Mouse (Mus musculus): ENCODE results near the gene Adgrg4. TPM values are rescaled to one million over a fixed set of nuclear protein-coding genes. Genes with fewer than 3 reads are reported as not detected.

Adgrg4 gene
- not detected in 2 replicates for polyA plus RNA-seq (2015; fragmentation: Nextera tagmentation; extraction: Ambion mirVana)

GRCm38 (mm10) chrX:56869863-56870262, at the start of gene Adgrg4:
TSS of gene Adgrg4 (plus strand) at chrX:56870163.
- WGBS, result 88% methylated on average over 2 of the region's 2 CpGs
- no peaks in the 10 kb centered on the region for H3K9me3 ChIP-seq
- H3K4me3 ChIP-seq, result no peak within 1 kb of the TSS
- no peak within 1 kb of the TSS for H3K4me2 ChIP-seq
- no peak within 1 kb of the TSS for H3K27ac ChIP-seq (replicated peaks)
- no peak for ATAC-seq (ENCODE audit: low FRiP score, low read depth)
- no peaks in the 10 kb centered on the region for H3K4me1 ChIP-seq (replicated peaks)
- H3K36me3 ChIP-seq, result no peaks in the 10 kb centered on the region
- no peak within 1 kb of the TSS for H3K9ac ChIP-seq
- H3K27me3 ChIP-seq, result no peaks in the 10 kb centered on the region

GRCm38 (mm10) chrX:56821765-56822603, 48.0 kb upstream of the Adgrg4 start, which contains the start of gene Map7d3:
TSS of gene Map7d3 (minus strand) at chrX:56822326.
- H3K36me3 ChIP-seq, result no peaks in the 10 kb centered on the region
- H3K4me3 ChIP-seq, result peak within 1 kb of the TSS; percentile 41
- H3K9me3 ChIP-seq, result no peaks in the 10 kb centered on the region
- H3K27me3 ChIP-seq, result no peaks in the 10 kb centered on the region
- no peak within 1 kb of the TSS for H3K27ac ChIP-seq (replicated peaks)
- peak within 1 kb of the TSS; percentile 25; the same call in 1 of the 2 replicates for H3K9ac ChIP-seq
- H3K4me1 ChIP-seq (replicated peaks), result no peaks in the 10 kb centered on the region
- H3K4me2 ChIP-seq, result peak within 1 kb of the TSS; percentile 71
- peak; percentile 72 for ATAC-seq (ENCODE audit: low FRiP score, low read depth)
- 19% methylated on average over 35 of the region's 35 CpGs for WGBS

DNA sequence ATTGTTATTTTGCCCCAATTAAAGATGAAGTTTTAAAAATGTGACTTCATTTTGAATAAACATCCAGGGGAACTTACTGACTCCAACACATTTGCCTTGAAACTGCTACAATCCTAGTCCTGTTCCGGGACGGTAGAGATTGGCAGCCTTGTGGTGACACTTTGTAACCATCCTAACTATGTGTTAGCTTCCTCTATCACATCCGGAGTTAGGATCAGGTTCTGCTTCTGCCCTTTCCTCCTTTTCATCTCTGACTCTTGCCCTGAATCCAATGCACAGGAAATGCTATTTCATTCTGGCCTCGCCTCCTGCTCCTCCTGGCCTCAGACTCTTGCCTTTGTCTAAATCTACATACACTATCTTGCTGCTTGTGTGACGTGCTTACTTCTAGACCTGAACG, 42.5 kb upstream of the Adgrg4 start:
- no peak overlapping the region for H3K4me2 ChIP-seq
- no peaks in the 10 kb centered on the region for H3K27me3 ChIP-seq
- H3K27ac ChIP-seq (replicated peaks), result no peak overlapping the region
- H3K9ac ChIP-seq, result no peak overlapping the region
- ATAC-seq (ENCODE audit: low FRiP score, low read depth), result no peak
- WGBS, result 82% methylated on average over 6 of the region's 6 CpGs
- H3K36me3 ChIP-seq, result no peaks in the 10 kb centered on the region
- no peak overlapping the region for H3K4me3 ChIP-seq
- H3K4me1 ChIP-seq (replicated peaks), result no peaks in the 10 kb centered on the region
- no peaks in the 10 kb centered on the region for H3K9me3 ChIP-seq

DNA sequence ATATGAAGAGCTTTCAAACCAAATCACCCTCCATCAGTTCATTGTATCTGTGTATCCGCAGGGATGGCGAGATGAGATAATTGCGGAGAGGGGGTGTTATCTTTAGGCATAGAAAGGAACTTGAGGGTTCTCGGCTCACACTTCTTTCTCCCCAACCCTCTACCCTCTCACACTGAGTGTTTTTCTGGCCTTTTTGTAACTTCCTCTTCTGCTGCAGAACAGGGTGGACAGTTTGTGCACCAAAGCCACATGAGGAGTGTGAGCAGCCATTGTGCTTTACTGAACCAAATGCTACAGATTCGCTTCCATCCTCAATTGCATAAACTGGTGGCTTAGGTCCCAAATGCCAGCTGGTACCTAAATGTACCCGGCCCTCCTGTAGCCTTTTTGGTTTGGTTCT, 34.1 kb upstream of the Adgrg4 start:
- H3K9me3 ChIP-seq, result no peaks in the 10 kb centered on the region
- no peaks in the 10 kb centered on the region for H3K36me3 ChIP-seq
- no peaks in the 10 kb centered on the region for H3K27me3 ChIP-seq
- H3K4me2 ChIP-seq, result no peak overlapping the region
- no peak overlapping the region for H3K9ac ChIP-seq
- H3K4me1 ChIP-seq (replicated peaks), result no peaks in the 10 kb centered on the region
- ATAC-seq (ENCODE audit: low FRiP score, low read depth), result no peak
- WGBS, result 94% methylated on average over 6 of the region's 6 CpGs
- H3K4me3 ChIP-seq, result no peak overlapping the region
- no peak overlapping the region for H3K27ac ChIP-seq (replicated peaks)

- Histone ChIP-seq H3K36me3 (no peaks in the 10 kb centered on the region), H3K27me3 (no peaks in the 10 kb centered on the region), H3K4me3 (no peak overlapping the region), H3K9ac (no peak overlapping the region), H3K9me3 (no peaks in the 10 kb centered on the region), H3K27ac (replicated peaks) (no peak overlapping the region), H3K4me2 (no peak overlapping the region), H3K4me1 (replicated peaks) (no peaks in the 10 kb centered on the region)
- ATAC-seq (ENCODE audit: low FRiP score, low read depth), result no peak
These were observed 30.6 kb upstream of the Adgrg4 start for GRCm38 (mm10) chrX:56839369-56839768.

GRCm38 (mm10) chrX:56841255-56841654, 28.7 kb upstream of the Adgrg4 start:
- no peak overlapping the region for H3K4me3 ChIP-seq
- no peak for ATAC-seq (ENCODE audit: low FRiP score, low read depth)
- WGBS, result 61% methylated on average over 5 of the region's 5 CpGs

DNA sequence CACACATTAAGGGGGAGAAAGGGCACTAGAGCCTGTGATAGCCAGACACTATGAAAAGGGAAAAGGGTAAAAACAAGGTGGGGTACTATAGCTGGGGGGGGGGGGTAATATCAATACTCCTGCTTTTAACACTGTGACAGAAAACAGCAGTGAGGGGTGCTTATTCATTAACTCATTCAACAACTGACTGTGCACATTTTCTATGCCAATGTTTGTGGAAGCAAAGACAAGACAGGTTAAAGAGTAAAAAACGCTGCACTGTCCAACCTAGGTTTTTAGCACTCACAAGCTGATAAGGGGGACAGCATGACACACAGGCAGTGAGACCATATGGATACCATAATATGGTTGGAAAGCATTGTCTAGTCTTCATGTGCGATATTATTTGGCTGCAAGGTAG, 142.9 kb downstream of the Adgrg4 start:
- no peaks in the 10 kb centered on the region for H3K9me3 ChIP-seq
- H3K4me2 ChIP-seq, result no peak overlapping the region
- H3K4me1 ChIP-seq (replicated peaks), result no peaks in the 10 kb centered on the region
- no peak overlapping the region for H3K4me3 ChIP-seq
- no peaks in the 10 kb centered on the region for H3K36me3 ChIP-seq
- WGBS, result 76% methylated on average over 2 of the region's 2 CpGs
- H3K27me3 ChIP-seq, result no peaks in the 10 kb centered on the region
- H3K9ac ChIP-seq, result no peak overlapping the region
- ATAC-seq (ENCODE audit: low FRiP score, low read depth), result no peak
- no peak overlapping the region for H3K27ac ChIP-seq (replicated peaks)

More at GRCm38 (mm10) chrX:56841255-56841654, 28.7 kb upstream of the Adgrg4 start:
- no peaks in the 10 kb centered on the region for H3K9me3 ChIP-seq
- no peak overlapping the region for H3K9ac ChIP-seq
- H3K4me2 ChIP-seq, result no peak overlapping the region
- no peaks in the 10 kb centered on the region for H3K4me1 ChIP-seq (replicated peaks)
- no peaks in the 10 kb centered on the region for H3K27me3 ChIP-seq
- no peak overlapping the region for H3K27ac ChIP-seq (replicated peaks)
- no peaks in the 10 kb centered on the region for H3K36me3 ChIP-seq

- WGBS, result 83% methylated on average over 5 of the region's 5 CpGs
- ATAC-seq (ENCODE audit: low FRiP score, low read depth), result no peak
These were observed 172.8 kb downstream of the Adgrg4 start, which contains the start of gene Brs3 for GRCm38 (mm10) chrX:57042774-57043173. TSS of gene Brs3 (plus strand) at chrX:57043074.

DNA sequence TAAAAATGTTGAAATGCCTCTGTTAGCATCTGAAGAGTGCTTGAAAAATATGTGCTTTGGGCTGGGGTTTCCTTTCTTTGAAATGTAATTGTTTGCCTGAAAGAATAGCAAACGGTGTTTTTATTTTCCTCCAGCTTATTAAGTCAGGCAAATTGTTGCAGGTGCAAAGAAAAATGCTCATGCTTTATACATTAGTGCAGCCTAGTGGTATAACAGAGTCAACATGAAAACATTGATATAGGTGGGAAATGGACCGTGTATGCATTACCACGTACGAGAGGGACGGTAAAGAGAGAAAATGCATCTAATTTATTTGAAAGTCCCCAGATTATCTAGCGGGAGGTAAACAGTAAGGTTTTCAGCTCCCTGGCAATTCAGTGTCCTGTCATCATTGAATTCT, 173.9 kb downstream of the Adgrg4 start:
- Histone ChIP-seq H3K27me3 (no peaks in the 10 kb centered on the region), H3K4me1 (replicated peaks) (no peaks in the 10 kb centered on the region), H3K4me2 (no peak overlapping the region), H3K27ac (replicated peaks) (no peak overlapping the region), H3K4me3 (no peak overlapping the region), H3K9ac (no peak overlapping the region), H3K9me3 (no peaks in the 10 kb centered on the region), H3K36me3 (no peaks in the 10 kb centered on the region)
- WGBS, result 67% methylated on average over 6 of the region's 6 CpGs
- ATAC-seq (ENCODE audit: low FRiP score, low read depth), result no peak

More at GRCm38 (mm10) chrX:57042774-57043173, 172.8 kb downstream of the Adgrg4 start, which contains the start of gene Brs3:
- no peak within 1 kb of the TSS for H3K27ac ChIP-seq (replicated peaks)
- no peaks in the 10 kb centered on the region for H3K36me3 ChIP-seq
- H3K27me3 ChIP-seq, result no peaks in the 10 kb centered on the region
- no peak within 1 kb of the TSS for H3K4me3 ChIP-seq
- no peak within 1 kb of the TSS for H3K9ac ChIP-seq
- H3K4me2 ChIP-seq, result no peak within 1 kb of the TSS
- no peaks in the 10 kb centered on the region for H3K9me3 ChIP-seq
- no peaks in the 10 kb centered on the region for H3K4me1 ChIP-seq (replicated peaks)

Other genes with a start within 250 kb of the Adgrg4 start
- 176 and 182 TPM in 2 replicates for gene Fhl1, start 138.4 kb upstream of the Adgrg4 start, polyA plus RNA-seq (2015; fragmentation: Nextera tagmentation; extraction: Ambion mirVana)
- gene Map7d3, start 47.8 kb upstream of the Adgrg4 start, polyA plus RNA-seq (2015; fragmentation: Nextera tagmentation; extraction: Ambion mirVana), result 0.39 and 0.69 TPM in 2 replicates
- gene Brs3, start 172.9 kb downstream of the Adgrg4 start, polyA plus RNA-seq (2015; fragmentation: Nextera tagmentation; extraction: Ambion mirVana), result 0.38 and 0.52 TPM in 2 replicates
- 85.5 and 87.6 TPM in 2 replicates for gene Htatsf1, start 183.4 kb downstream of the Adgrg4 start, polyA plus RNA-seq (2015; fragmentation: Nextera tagmentation; extraction: Ambion mirVana)
- gene Vgll1, start 217.9 kb downstream of the Adgrg4 start, polyA plus RNA-seq (2015; fragmentation: Nextera tagmentation; extraction: Ambion mirVana), result not detected in 2 replicates